Mouse (Mus musculus) kidney, adult 9 months (tissue): ENCODE data around the gene Ccdc91.

Experiments used
- DNase-seq: peaks from one replicate; pipeline ENCODE4 v3.0.0; 2022

Gene Ccdc91

GRCm38 (mm10) chr6:147573137-147573536 lies 97.5 kb downstream of the Ccdc91 start:
- DNase-seq = no peak

GRCm38 (mm10) chr6:147574454-147575182 lies 99.0 kb downstream of the Ccdc91 start:
- no peak for DNase-seq

DNA sequence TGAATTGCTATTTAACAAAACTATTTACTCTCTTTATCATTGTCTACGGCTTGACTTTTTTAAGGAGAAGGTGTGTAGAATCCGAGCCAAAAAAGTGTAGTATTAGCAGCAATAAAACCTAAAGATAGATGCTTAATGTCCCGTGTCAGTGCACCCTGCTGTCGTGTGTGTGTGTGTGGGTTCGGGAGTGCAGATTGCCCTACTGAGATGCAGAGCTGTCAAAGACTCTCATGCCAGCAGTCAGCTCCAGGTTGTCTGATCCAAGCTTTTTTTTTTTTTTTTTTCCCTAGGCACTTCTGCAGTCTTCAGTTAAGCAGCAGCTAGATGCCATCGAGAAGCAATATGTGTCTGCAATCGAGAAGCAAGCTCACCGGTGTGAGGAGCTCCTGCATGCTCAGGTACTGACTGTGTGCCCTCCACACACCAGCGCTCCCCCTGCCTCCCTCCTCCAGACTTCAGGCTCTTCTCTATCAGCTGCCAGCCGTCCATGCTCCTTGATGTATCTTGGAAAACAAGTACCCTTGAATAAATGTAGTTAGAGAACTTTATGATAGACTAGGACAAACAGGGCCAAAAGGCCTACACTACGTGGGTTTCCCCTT lies 99.7 kb downstream of the Ccdc91 start:
- DNase-seq = no peak

DNA sequence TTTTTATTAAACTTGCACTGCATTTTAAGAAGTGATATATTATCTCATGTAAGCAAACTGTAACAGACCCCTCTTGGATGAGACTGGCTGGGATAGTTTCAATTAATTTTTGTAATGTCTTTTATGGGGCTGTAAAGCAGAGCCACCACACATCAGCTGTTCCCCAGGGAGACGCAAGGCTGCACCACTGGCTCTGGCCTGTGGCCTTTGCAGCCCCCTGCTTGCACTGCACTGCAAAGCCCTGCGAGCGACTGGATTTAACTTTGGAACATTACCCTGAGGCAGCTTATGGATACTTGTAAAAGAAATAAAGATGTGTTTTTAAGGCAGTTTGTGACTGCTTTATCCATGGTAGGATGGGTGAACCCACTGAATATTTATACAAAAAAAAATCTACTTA lies 112.0 kb downstream of the Ccdc91 start:
- DNase-seq = no peak

- no peak for DNase-seq
Observed at GRCm38 (mm10) chr6:147606666-147607065, 131.0 kb downstream of the Ccdc91 start.

- DNase-seq = no peak
Observed at GRCm38 (mm10) chr6:147607613-147608012, 132.0 kb downstream of the Ccdc91 start.

DNA sequence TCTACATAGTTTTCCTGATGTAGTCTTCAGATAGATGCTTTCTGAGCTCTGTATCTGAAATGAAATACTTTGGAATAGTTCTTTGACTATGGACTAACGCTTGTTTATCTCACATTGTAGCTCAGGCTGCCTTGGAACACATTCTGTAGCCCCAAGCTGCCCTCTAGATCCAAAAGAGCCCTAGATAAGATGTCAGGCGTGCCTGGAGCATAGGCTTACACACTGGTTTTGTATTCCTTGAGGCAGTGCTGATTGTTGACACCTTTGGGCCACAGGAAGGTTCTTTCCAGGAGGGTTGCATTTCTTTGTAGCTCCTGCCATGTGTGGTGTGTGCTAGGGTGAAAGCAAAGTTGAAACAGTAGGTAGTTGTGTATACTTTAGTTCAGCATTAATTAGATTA lies 139.7 kb downstream of the Ccdc91 start:
- DNase-seq = no peak

GRCm38 (mm10) chr6:147623142-147623541 lies 147.5 kb downstream of the Ccdc91 start:
- no peak for DNase-seq

DNA sequence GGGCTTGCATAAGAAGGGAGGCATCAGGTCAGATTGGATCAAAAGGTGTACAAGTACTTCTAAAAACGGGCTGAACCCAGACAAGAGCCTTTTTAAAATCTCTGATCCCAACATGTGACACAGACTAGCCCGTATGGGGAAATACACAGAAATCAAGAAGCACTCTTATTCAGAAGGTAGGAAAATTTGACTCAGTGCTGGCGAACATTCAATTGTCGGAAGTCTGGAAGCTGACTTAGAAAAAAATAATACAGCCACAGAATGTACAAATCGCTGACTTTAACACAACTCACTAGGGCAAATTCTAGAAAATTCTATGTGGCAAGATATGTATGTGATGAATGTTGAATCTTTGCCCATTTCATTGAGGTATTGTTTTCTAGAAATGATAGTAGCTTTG lies 160.8 kb downstream of the Ccdc91 start:
- no peak for DNase-seq

DNA sequence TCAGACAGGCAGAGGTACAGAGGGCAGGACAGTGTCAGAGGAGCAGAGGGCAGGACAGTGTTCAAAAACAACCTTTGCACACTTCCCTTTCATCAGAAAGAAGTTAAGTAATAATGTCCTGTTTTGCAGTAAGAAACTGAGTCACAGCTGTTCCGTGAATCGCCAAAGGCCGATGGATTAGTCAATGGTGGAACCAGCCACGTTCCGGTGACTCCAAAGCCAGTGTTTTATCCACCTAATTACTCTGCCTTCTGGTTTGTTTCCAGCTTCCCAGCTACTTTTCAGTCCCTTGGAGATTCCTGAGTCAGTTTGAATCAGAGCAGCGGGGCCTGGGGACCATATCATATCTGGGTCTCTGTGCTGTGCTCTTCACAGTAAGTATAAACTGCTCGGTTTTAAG lies 168.2 kb downstream of the Ccdc91 start:
- no peak for DNase-seq

DNA sequence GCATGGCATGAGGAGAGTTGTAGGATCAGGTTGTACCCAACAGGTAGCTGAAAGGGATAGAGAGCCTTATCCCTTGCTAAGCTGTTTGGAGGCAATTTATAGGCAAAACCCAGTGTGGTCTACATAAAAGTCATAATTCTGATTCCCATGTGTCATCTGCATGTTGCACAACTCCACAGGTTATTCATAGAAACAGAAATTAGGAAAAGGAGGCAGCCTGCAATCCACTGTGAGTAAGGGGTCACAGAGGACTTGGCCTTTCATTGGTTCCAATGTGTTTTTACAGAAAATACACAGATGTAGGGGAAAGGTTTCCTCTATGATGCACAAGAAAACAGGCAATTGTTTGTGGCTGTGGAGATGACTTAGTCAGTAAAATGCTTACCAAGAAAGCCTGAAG lies 168.8 kb downstream of the Ccdc91 start:
- no peak for DNase-seq

GRCm38 (mm10) chr6:147646401-147646968 lies 170.9 kb downstream of the Ccdc91 start:
- no peak for DNase-seq

DNA sequence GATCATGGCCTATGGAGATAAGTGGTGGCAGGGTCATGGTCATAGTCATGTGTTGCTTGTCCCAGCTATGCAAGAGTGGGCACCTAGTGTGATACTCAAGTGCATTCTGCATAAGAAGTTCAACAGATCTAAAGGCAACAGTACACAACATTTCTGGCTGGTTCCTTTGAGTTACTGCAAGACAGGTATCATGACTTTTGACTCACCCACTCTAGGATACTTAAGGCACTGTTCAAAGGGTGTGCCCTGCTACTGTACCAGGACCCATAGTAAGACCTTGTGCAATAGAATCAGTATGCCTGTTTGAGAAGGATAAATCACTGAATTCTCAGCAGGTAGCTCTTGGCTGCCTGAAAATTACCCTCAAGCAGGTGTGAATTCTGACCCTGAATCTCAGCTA lies 182.4 kb downstream of the Ccdc91 start:
- no peak for DNase-seq

GRCm38 (mm10) chr6:147660718-147661117 lies 185.1 kb downstream of the Ccdc91 start:
- DNase-seq = no peak

DNA sequence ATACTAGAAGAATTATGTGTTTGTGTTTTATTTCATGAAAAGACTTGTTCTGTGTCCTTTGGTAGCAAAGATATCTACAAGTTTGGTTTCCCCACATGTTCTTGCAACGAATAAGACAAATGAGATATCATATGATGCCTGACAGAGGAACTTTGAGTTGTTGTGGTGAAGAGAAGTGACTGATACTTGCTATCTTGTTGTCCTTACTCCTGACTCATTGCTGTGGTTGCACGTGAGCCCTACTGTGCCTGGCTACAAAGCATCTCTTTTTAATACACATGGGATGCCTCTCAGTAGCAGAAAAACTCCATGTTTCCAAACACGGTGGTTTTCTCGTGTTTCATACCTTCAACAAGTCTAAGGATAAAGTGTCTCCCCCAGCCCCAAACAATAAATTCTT lies 186.2 kb downstream of the Ccdc91 start:
- no peak for DNase-seq

- no peak for DNase-seq
Observed at GRCm38 (mm10) chr6:147662610-147663009, 187.0 kb downstream of the Ccdc91 start.

DNA sequence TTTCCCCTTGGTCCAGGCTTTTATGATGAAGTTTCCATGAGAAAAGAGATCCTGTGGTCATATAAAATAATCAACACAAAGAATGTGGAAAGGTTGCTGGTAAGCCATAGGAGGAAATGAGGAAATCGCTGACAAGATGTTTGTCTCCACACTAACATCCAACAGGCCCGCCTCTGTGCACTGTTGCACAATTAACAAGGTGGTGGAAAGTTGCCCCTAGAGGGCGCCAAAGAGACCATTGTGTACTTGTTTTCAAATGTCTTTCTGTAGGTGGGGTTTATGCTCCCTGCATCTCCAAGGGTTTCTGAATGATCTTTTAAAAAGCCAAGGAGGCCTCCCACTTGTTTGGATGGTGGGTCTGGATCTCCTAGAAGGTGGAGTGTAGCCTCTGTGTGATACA lies 188.7 kb downstream of the Ccdc91 start:
- peak; percentile 55 for DNase-seq

- no peak for DNase-seq
Observed at GRCm38 (mm10) chr6:147671366-147671765, 195.7 kb downstream of the Ccdc91 start.

- no peak for DNase-seq
Observed at GRCm38 (mm10) chr6:147672481-147672880, 196.9 kb downstream of the Ccdc91 start.

GRCm38 (mm10) chr6:147675022-147675733 lies 199.6 kb downstream of the Ccdc91 start:
- DNase-seq = no peak

DNA sequence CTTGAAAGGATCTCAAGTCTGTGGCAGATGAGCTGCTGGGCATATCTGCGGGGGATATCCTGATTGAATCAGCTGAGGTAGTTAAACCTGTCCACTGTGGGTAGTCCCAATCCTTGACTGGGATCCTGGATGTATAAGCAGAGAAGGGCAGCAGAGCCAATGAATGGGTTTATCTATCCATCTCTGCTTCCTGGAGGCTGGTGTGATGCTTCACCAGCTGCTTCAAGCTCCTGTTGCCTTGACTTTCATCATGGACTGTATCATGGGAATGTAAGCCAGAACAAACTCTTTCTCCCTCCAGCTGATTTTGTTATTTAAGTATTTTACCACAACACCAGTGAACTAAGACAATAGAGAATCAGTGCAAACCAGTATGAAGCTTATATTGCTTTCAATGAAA lies 200.6 kb downstream of the Ccdc91 start:
- DNase-seq = no peak
